Mouse (Mus musculus) kidney, adult 11 months (tissue): ENCODE data around the gene Vps11.
"Not testable (repeated sequence)": the region's sequence is repeated elsewhere in the genome, so short reads cannot be mapped to it uniquely, and the experiment has no call there.

Experiments used
- DNase-seq: peaks from one replicate; pipeline ENCODE4 v3.0.0; 2022

Gene Vps11

GRCm38 (mm10) chr9:44313476-44314256 lies 47.8 kb downstream of the Vps11 start:
- no peak for DNase-seq

DNA sequence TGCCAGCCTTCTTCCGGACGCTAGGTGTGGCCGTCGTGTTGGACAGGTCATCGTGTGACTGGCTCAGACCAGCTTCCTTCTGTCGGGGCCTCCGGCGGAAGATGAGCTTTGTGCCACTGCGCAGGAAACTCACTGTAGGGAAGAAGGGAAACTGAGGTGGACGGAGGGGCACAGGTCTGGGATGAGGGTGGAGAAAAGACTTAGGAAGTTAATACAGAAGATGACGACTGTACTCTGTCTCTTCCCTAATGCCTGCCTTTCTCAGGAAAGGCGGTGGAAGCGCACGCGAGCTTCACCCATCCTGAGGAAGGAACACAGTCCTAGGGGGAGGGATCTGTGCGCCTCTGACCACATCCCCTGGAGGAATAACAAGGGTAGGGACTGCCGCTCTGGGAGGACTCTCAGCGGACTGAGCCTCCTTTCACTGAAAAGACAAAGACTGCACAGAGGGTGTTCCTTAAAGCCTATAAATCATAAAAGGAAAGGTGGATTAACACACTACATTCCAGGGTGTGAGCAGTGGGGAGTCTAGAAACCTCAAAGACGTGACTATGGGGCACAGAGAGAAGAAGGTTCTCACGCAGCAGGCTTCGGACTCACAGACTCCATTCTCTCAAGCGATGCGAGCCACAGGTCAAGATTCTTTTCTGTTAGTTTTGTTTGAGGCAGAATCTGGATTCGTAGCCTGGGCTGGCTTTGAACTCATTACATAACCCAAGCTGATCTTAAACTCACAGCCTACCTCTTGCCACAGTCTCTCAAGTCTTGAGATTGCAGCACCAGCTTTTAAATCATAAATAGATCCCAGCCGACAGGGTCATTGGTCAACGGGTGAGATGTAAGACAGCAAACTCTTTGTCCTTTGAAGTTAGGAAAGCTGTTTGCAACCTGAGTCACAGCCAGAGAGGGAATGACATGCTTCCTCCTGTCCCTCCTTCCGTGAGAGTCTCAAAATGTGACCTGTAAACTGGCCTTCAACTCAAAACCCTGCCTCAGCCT lies 50.0 kb downstream of the Vps11 start:
- DNase-seq, result peak; percentile 62

GRCm38 (mm10) chr9:44310750-44311135 lies 50.7 kb downstream of the Vps11 start:
- no peak for DNase-seq

DNA sequence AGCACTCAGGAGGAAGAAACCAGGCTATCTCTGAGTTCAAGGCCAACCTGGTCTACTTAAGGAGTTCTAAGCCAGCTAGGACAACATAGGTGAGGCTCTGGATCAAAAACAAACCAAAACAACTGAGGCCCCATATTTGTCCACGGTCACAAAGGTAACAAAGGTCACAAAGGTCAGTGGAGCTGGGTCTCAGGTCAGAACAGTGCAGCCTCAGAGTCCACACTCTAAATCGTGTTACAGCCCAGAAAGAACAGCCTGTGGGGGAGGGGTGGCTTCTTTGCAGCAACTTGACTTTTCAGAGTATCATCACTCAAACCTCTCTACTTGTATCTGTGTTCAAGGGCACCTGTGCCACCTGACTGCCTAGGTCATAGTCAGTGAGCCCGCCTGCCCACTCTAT lies 51.7 kb downstream of the Vps11 start:
- no peak for DNase-seq

GRCm38 (mm10) chr9:44307248-44307647 lies 54.2 kb downstream of the Vps11 start:
- no peak for DNase-seq

- no peak for DNase-seq
Measured at GRCm38 (mm10) chr9:44306532-44306931, 54.9 kb downstream of the Vps11 start.

GRCm38 (mm10) chr9:44305466-44306079 lies 55.9 kb downstream of the Vps11 start, which contains the start of gene Hinfp:
Gene Hinfp, minus strand, starts transcription at chr9:44305671.
- DNase-seq, result peak; percentile 99

- DNase-seq, result not testable (repeated sequence)
Measured at GRCm38 (mm10) chr9:44300001-44300400, 61.5 kb downstream of the Vps11 start.
